Mouse (Mus musculus) kidney, postnatal 14 days (tissue): ENCODE data around the gene Tnfsf9.

Experiments used
- DNase-seq: peaks from one replicate; pipeline ENCODE4 v3.0.0; 2022; ENCODE audit warnings: mixed read lengths

Gene Tnfsf9

DNA sequence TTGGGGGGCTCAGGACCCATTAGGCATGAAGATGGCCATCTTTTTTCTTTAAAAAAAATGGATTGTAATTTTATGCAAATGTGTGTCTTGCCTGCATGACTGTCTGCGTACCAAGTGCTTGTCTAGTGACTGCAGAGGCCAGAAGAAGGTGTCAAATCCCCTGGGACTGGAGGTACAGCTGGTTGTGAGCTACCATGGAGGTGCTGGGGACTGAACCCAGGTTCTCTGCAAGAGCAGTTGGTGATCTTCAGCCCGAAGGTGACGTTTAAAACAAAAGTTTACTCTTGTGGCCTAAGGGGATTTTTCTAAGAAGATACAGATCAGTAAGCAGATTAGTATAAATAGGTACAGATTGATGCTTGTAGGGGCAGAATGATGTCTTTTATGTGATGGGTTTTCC lies 30.5 kb downstream of the Tnfsf9 start:
- no peak for DNase-seq

DNA sequence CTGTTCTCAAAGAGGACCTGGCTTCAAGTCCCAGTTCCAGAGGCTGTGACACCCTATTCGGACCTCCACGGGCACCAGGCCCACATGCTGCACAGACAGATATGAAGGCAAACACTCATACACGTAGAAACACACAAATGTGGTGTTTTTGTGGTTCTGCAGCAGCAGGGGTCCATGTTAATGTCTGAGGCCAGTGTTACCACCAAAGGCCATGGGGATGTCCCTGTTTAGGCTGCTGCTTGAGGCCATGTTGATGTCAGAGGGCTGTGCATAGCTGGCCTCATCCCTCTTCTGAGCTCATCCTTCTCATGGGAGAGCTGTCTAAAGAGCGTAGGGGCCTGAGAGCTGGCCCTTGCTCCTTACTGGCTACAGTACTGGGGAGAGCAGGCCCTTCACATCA lies 33.6 kb downstream of the Tnfsf9 start:
- no peak for DNase-seq

DNA sequence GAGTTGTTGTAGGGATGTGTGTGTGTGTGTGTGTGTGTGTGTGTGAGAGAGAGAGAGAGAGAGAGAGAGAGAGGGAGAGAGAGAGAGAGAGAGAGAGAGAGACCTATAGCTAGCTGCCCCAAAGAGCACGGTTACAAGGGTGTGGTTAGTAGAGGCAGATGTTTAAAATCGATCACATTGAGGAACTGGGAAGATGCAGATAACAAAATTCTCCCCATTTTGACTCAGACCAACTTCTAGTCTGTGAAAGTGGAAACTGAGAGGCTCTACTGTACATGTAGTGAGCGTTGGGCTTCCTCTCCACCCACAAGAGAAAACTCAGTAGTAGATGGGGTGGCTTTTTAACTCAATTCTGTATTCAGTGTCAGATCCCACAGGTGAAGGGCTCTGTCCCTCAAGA lies 34.6 kb downstream of the Tnfsf9 start:
- no peak for DNase-seq

DNA sequence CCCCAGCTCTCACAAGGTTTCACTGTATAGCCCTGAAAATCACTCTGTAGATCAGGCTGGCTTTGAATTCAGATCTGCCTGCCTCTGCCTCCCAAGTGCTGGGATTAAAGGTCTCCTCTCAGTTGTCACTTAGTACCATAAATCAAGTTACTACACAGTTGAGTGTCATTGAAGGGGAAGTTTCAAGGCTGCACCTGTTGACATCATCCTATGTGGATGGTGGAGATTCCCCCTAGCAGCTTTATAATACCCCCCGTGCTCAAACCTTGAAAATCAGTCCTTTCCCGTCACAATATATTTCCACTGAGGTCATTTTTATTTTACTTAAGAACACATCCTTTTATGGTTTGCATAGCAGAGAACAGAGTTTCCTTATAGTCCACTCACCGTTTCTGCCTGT lies 38.6 kb downstream of the Tnfsf9 start:
- no peak for DNase-seq

DNA sequence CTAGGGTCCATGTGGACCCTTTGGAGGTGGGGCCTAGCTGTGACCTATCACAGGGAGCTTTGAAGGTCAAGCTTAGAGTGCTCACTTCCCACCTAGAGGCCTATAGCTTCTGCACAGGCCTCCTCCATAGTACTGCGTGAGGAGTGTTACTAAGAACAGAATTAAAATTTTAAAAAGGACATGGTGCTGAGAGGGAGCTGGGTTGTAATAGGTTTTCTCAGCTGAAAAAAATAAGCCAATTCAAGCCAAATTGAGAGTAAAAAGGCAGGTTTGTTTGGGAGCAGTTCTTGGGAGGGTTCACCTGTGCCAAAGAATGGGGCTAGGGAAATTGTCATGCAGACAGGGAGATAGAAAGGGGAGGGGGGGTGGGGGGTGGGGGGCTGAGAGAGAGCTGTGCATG lies 40.0 kb downstream of the Tnfsf9 start:
- DNase-seq = no peak

DNA sequence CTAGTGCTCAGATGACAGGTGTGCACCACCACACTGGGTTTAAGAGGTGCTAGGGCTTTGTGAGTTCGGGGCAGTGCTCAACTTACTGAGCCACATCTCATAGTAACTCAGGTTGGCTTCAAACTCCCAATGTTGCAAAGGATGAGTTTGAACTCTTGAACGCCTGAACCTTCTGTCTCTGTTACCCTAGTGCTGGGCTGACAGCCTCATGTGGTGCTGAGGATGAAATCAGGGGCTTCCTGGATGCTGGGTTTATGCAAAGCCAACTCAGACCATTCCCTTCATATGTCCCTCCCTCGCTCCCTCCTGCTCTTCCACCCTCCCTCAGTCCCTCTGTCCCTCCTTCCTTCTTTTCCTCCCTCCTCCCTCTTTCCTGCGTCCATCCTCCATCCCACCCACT lies 43.2 kb downstream of the Tnfsf9 start:
- no peak for DNase-seq

DNA sequence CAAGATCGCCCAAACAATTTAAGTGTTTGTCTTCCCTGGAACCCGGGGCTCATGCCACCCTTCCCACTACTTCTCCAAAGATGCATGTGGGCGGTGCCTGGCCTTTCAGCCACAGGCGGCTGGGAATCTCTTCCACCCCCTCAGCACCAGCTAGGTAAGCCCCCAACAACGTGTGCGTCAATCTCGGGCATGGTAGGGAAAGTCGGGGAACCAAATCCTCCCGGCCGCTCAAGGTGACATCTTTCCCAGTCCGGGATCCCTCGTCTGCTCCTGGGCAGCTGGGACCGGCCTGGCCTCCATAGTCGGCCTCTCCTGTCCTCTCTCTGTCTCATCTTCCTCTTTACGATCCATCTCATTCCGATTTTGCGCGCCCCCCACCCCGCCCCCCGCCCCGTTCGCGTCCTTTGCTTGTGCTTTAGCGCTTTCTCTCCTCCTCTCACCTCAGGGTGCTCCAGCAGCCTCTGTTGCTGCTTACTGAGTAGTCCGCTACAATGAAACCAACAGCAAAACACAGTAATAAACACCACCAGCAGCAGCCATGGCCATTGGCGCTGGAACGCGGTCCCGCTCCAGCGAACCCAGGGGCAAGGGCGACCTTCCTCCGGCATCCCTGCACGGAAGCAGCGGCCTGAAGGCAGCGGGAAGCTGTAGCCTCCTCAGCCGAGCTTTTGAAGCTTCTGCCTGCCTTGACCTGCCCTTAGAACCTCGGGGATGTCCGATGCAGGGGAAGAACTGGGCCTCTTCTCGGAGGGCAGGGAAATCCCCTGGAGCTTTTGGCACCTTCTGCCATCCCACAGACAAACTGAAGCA lies 44.1 kb downstream of the Tnfsf9 start, which contains the start of gene Cd70:
Gene Cd70 (minus strand): TSS at position 784 of the 810 bp plus-strand sequence.
- no peak for DNase-seq

DNA sequence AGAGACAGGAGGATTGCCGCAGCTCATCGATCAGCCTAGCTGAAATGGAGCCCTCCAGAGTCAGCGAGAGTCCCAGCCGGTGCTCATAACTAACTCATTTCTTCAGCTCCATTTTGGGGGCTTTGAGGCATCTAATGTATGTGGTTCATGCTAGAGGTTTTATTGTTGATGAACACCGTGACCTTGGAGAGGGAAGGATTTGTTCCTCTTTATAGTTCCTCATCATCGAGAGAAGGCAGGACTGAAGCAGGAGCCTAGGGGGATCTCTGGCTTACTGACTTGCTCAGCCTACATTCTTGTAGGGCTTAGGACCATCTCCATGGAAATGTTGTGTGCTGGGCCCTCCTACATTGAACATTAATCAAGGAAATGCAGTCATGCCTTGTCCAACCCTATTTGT lies 47.9 kb downstream of the Tnfsf9 start:
- no peak for DNase-seq

DNA sequence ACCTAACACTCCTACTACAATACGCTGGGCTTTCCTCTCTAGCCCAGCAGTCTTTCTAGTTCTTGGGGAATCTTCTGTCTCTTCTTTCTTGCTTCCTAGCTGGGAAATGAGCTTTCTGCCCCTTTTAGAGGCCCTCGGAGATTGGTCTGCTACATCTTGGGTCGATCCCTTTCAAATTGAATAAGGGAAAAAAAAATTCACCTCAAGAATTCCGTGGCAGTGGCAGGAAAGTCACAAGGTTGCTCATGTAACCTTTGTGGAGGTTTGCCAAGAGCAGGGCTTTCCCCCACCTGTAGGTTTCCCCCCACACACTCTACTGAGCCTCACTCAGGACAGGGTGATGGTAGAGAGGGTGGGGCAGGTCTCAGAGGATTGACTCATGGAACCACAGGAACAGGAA lies 48.7 kb downstream of the Tnfsf9 start:
- DNase-seq = no peak
